Mouse (Mus musculus): ENCODE measurements around the gene Spon1. TPM values are rescaled to one million over a fixed set of nuclear protein-coding genes. Genes with fewer than 3 reads are reported as not detected.

Gene Spon1
- polyA plus RNA-seq, 1 experiment from 2014 or later = 19.1 TPM

DNA sequence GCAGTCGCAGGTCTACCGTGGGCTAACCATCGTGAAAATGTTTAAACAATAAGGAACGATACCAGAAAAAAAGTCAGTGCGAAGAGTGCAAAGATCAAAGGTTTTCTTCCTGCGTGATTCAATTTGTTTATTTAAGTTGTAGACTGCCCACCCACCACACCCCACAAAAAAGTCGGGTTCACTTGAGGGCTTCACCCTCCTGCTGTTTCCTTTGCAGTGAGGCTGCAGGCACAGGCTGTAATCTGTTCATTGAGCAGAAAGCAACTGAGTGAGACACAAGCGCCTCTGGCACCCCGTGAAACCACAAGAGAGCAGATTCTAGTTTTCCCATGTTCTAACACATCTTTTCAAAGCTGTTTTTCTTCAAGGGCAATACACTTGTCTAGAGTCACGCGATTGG is 322.2 kb downstream of the Spon1 start:
- H3K4me3 ChIP-seq = no peak overlapping the region
- WGBS = 16% methylated on average over 11 of the region's 11 CpGs
- H3K4me2 ChIP-seq = no peak overlapping the region
- no peak overlapping the region for H3K9ac ChIP-seq
- no peak for ATAC-seq (ENCODE audit: insufficient number of reproducible peaks, low FRiP score, low TSS enrichment, low read depth)
- no peaks in the 10 kb centered on the region for H3K36me3 ChIP-seq
- no peaks in the 10 kb centered on the region for H3K9me3 ChIP-seq
- no peak overlapping the region for H3K27ac ChIP-seq
- peaks cover 3% of the 10 kb centered on the region; the same call in 1 of the 2 replicates for H3K4me1 ChIP-seq
- H3K27me3 ChIP-seq = no peaks in the 10 kb centered on the region

DNA sequence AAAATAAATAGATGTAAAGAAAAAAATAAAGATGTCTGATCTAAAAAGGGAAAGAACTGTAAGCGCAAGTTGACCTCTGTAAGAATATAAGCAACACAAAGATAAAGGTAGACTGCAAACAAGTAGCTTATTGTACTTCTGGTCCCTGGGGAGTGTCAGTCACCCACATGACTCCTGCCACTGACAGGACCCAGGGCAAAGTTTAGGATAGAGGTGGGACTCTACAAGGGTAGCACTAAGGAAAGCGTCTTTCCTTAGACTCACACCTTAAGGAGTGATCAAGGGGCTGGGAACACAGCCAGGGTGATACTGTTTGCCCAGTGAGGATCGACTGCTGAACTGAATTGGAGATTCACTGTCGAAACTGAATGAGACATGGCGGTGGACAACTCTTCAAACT is 323.1 kb downstream of the Spon1 start:
- Histone ChIP-seq H3K9ac (no peak overlapping the region), H3K4me1 (peaks cover 3% of the 10 kb centered on the region; the same call in 1 of the 2 replicates), H3K27ac (no peak overlapping the region), H3K4me2 (no peak overlapping the region), H3K9me3 (no peaks in the 10 kb centered on the region), H3K36me3 (no peaks in the 10 kb centered on the region), H3K27me3 (no peaks in the 10 kb centered on the region), H3K4me3 (no peak overlapping the region)
- no peak for ATAC-seq (ENCODE audit: insufficient number of reproducible peaks, low FRiP score, low TSS enrichment, low read depth)
- WGBS = 72% methylated on average over 5 of the region's 5 CpGs

DNA sequence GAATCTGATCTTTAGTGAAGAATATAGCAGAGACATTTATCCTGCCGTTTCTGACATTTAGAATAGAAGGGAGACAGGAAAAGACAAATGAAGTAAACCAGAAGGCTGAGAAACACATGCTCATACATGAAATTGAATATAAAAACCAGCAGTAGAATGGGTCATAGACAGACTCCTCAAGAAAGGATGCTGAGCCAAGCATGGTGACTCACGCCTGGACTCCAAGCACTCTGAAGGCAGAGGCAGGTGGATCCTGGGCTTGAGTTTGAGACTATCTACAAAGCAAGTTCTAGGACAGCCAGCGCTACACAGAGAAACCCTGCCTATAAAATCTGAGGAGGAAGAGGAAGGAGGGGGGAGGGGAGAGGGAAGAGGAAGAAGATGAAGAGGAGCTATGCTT is 324.4 kb downstream of the Spon1 start:
- H3K4me2 ChIP-seq = no peak overlapping the region

DNA sequence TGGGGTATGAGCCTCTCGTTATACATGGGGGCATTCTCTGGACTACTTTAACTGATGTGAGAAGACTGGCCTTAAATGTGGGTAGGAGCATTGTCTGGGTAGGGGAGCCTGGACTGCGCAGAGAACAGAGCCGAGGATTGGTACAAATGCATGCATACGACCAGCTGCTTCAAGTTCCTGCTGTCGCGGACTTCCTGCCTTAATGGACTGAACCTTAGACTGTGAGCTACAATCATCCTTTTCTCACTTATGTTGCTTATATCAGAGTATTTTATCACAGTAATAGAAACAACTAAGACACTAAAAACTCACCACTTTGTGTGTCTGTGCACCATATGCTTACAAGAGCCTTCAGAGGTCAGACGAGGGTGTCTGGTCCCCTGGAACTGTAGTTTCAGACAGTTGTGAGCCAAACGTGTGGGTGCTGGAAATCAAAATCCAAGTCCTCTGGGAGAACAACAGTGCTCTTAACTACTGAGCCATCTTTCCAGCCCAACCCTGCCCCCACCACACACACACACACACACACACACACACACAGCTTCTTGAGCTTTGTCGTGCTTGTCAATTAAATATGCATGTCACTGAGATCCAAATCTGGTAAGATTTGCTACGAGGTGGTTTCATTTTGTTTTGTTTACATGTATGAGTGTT is 325.2 kb downstream of the Spon1 start:
- H3K27ac ChIP-seq = no peak overlapping the region
- no peak overlapping the region for H3K9ac ChIP-seq
- H3K9me3 ChIP-seq = no peaks in the 10 kb centered on the region
- no peaks in the 10 kb centered on the region for H3K27me3 ChIP-seq
- H3K4me1 ChIP-seq = peaks cover 3% of the 10 kb centered on the region; the same call in 1 of the 2 replicates
- no peaks in the 10 kb centered on the region for H3K36me3 ChIP-seq
- no peak overlapping the region for H3K4me2 ChIP-seq
- no peak overlapping the region for H3K4me3 ChIP-seq
- no peak for ATAC-seq (ENCODE audit: insufficient number of reproducible peaks, low FRiP score, low TSS enrichment, low read depth)
- 58% methylated on average over 10 of the region's 10 CpGs for WGBS

More for the DNA sequence above, 324.4 kb downstream of the Spon1 start:
- Histone ChIP-seq H3K27ac (no peak overlapping the region), H3K9me3 (no peaks in the 10 kb centered on the region), H3K4me1 (peaks cover 3% of the 10 kb centered on the region; the same call in 1 of the 2 replicates), H3K4me3 (no peak overlapping the region), H3K27me3 (no peaks in the 10 kb centered on the region), H3K9ac (no peak overlapping the region), H3K36me3 (no peaks in the 10 kb centered on the region)
- ATAC-seq (ENCODE audit: insufficient number of reproducible peaks, low FRiP score, low TSS enrichment, low read depth) = no peak
- WGBS = 77% methylated on average over 3 of the region's 3 CpGs
